8 mouse cellular contexts compared by ENCODE assay signal in genomic region chr19:42777801-42778200, GRCm38 (mm10). TPM values are rescaled to one million over a fixed set of nuclear protein-coding genes. Genes with fewer than 3 reads are reported as not detected.
A peak's percentile ranks its signal among the peaks of the same experiment; 100 is the strongest.
DNase-seq lines count a peak whose midpoint lies in the region; ATAC-seq and TF ChIP-seq lines count a peak whose summit lies in the region.
"Had no signal": no experiment of that assay in that cellular context is flagged by ENCODE, and none has a peak within 500 bp of the region (broad histone marks: within the 10 kb centered on the region; RNA-seq: fewer than 3 reads in every experiment).

No protein-coding gene starts in this region.

- peak in 1 of 2 experiments; percentile 62 for DNase-seq in layer of hippocampus, adult 2 months (ENCODE audit: low spot score in 2 of 2)
- no peak for DNase-seq in layer of hippocampus, postnatal 36 days
- DNase-seq in ES-CJ7 (ENCODE audit: low read depth, low spot score), result peak; percentile 62
- peak; percentile 50 for DNase-seq in adrenal gland, postnatal 25 days
- DNase-seq in lung, postnatal 36 days, result peak; percentile 61

- 0 out of 2 replicates have a peak, but pooled peaks cover 11% of the 10 kb centered on the region for H3K4me1 ChIP-seq in midbrain, embryonic 13.5 days (replicated peaks)
- 0 out of 2 replicates have a peak, but pooled peaks cover 11% of the 10 kb centered on the region for H3K4me1 ChIP-seq in intestine, embryonic 15.5 days (replicated peaks)

- H3K36me3 ChIP-seq in midbrain, embryonic 13.5 days, result no peaks in the 10 kb centered on the region
- H3K36me3 ChIP-seq in intestine, embryonic 15.5 days, result no peaks in the 10 kb centered on the region
- H3K36me3 ChIP-seq: limb, embryonic 13.5 days had no signal

- no peaks in the 10 kb centered on the region for H3K9me3 ChIP-seq in midbrain, embryonic 13.5 days
- no peaks in the 10 kb centered on the region for H3K9me3 ChIP-seq in intestine, embryonic 15.5 days
- H3K9me3 ChIP-seq: limb, embryonic 13.5 days had no signal

- H3K4me3 ChIP-seq in layer of hippocampus, adult 2 months, result no peak overlapping the region
- no peak overlapping the region for H3K4me3 ChIP-seq in midbrain, embryonic 13.5 days (replicated peaks)
- H3K4me3 ChIP-seq in intestine, embryonic 15.5 days (replicated peaks), result no peak overlapping the region
- H3K4me3 ChIP-seq: limb, embryonic 13.5 days had no signal

- ATAC-seq in midbrain, embryonic 13.5 days, result no peak
- ATAC-seq in intestine, embryonic 15.5 days, result no peak

- H3K27me3 ChIP-seq in midbrain, embryonic 13.5 days, result no peaks in the 10 kb centered on the region
- H3K27me3 ChIP-seq in intestine, embryonic 15.5 days (replicated peaks), result no peaks in the 10 kb centered on the region
- H3K27me3 ChIP-seq: limb, embryonic 13.5 days had no signal

- no peak overlapping the region for H3K4me2 ChIP-seq in midbrain, embryonic 13.5 days (replicated peaks)
- H3K4me2 ChIP-seq in intestine, embryonic 15.5 days (replicated peaks), result no peak overlapping the region
- H3K4me2 ChIP-seq: limb, embryonic 13.5 days had no signal

- no peak overlapping the region for H3K9ac ChIP-seq in midbrain, embryonic 13.5 days (replicated peaks)
- no peak overlapping the region for H3K9ac ChIP-seq in intestine, embryonic 15.5 days
- H3K9ac ChIP-seq: limb, embryonic 13.5 days had no signal

- WGBS in midbrain, embryonic 13.5 days, result 87% methylated on average over 5 of the region's 5 CpGs
- WGBS in intestine, embryonic 15.5 days, result 78% methylated on average over 5 of the region's 5 CpGs

- peak; percentile 77 for TF ChIP-seq CTCF in layer of hippocampus, adult 2 months (conservative IDR thresholded peaks at IDR 0.05)

- no peak overlapping the region for H3K27ac ChIP-seq in layer of hippocampus, adult 2 months
- no peak overlapping the region for H3K27ac ChIP-seq in midbrain, embryonic 13.5 days
- H3K27ac ChIP-seq in intestine, embryonic 15.5 days, result no peak overlapping the region
- H3K27ac ChIP-seq: limb, embryonic 13.5 days had no signal

RNA-seq across cellular contexts. Expression of gene Hps1, which starts 2.0 kb away (rescaled TPM):
- total RNA-seq in layer of hippocampus, adult 2 months (2021), result 10 to 100 TPM; 14.4 to 15.8 TPM
- total RNA-seq in layer of hippocampus, postnatal 36 days (2021), result 10 to 100 TPM; 11.4 to 12.2 TPM
- total RNA-seq in adrenal gland, postnatal 25 days (2021), result 25.2 and 30.3 TPM in 2 replicates
- polyA plus RNA-seq in midbrain, embryonic 13.5 days (2015; fragmentation: Nextera tagmentation; extraction: Ambion mirVana), result 11.8 and 13.7 TPM in 2 replicates
- 16.7 and 17.0 TPM in 2 replicates for polyA plus RNA-seq in intestine, embryonic 15.5 days (2015; fragmentation: Nextera tagmentation; extraction: Ambion mirVana)

RNA-seq across cellular contexts. Expression of gene Pyroxd2, which starts 25.2 kb away (rescaled TPM):
- total RNA-seq in layer of hippocampus, adult 2 months (2021), result 1 to 10 TPM; 2.7 to 3.2 TPM
- total RNA-seq in layer of hippocampus, postnatal 36 days (2021), result 1 to 10 TPM; 2.6 to 3.0 TPM
- total RNA-seq in adrenal gland, postnatal 25 days (2021), result 40.1 and 47.5 TPM in 2 replicates
- 1.5 and 1.6 TPM in 2 replicates for polyA plus RNA-seq in midbrain, embryonic 13.5 days (2015; fragmentation: Nextera tagmentation; extraction: Ambion mirVana)
- polyA plus RNA-seq in intestine, embryonic 15.5 days (2015; fragmentation: Nextera tagmentation; extraction: Ambion mirVana), result 5.9 and 6.3 TPM in 2 replicates

Comparison
In these comparisons a context has a peak if more than half of its experiments do, and no peak if none do; other contexts are left out.
1. DNase-seq: peak in ES-CJ7 (single experiment), adrenal gland, postnatal 25 days (single experiment) and lung, postnatal 36 days (single experiment); none in layer of hippocampus, postnatal 36 days (0 of 2).